Mouse (Mus musculus) neutrophil, adult 5-6 weeks (primary cell): Measurements from ENCODE around the gene Rbm15. TPM values are rescaled to one million over a fixed set of nuclear protein-coding genes. Genes with fewer than 3 reads are reported as not detected.

ENCODE experiments used
- ATAC-seq: fragments of 151-379, 151-347 bp; 2 replicates; pipeline ENCODE4 v1.8.0; 2017; ENCODE audit warnings: mild to moderate bottlenecking, moderate TSS enrichment; ENCODE audit not compliant: insufficient number of reproducible peaks, poor library complexity, low FRiP score, severe bottlenecking; ENCODE audit errors: extremely low read depth
- total RNA-seq: library from RNA; stranded (forward); fragments of 200-1000 nt; gene quantifications from 2 replicates; pipeline ENCODE4 v1.2.3, GENCODE M21; 2017

The Rbm15 gene
- total RNA-seq = 32.9 and 36.9 TPM in 2 replicates

GRCm38 (mm10) chr3:107333381-107334201 lies at the start of gene Rbm15:
Rbm15 (minus strand) TSS chr3:107333673.
- ATAC-seq = peak; percentile 80

- peak; percentile 51; the same call in 1 of the 2 replicates for ATAC-seq
These were observed 45.9 kb upstream of the Rbm15 start for GRCm38 (mm10) chr3:107379422-107379821.

- no peak for ATAC-seq
These were observed 45.2 kb upstream of the Rbm15 start for GRCm38 (mm10) chr3:107378626-107379025.

- ATAC-seq = no peak
These were observed 41.6 kb upstream of the Rbm15 start for GRCm38 (mm10) chr3:107374948-107375664.

- ATAC-seq = no peak
These were observed 35.7 kb upstream of the Rbm15 start for GRCm38 (mm10) chr3:107369156-107369555.

- no peak for ATAC-seq
These were observed 34.6 kb upstream of the Rbm15 start for GRCm38 (mm10) chr3:107367938-107368599.

- no peak for ATAC-seq
These were observed 31.9 kb upstream of the Rbm15 start for GRCm38 (mm10) chr3:107365341-107365740.

- no peak for ATAC-seq
These were observed 29.9 kb upstream of the Rbm15 start for GRCm38 (mm10) chr3:107363391-107363790.

- ATAC-seq = no peak
These were observed 26.9 kb upstream of the Rbm15 start for GRCm38 (mm10) chr3:107360341-107360740.

GRCm38 (mm10) chr3:107357700-107358234 lies 24.3 kb upstream of the Rbm15 start:
- ATAC-seq = no peak

GRCm38 (mm10) chr3:107356964-107357441 lies 23.5 kb upstream of the Rbm15 start:
- peak; percentile 81 for ATAC-seq

GRCm38 (mm10) chr3:107355618-107356260 lies 22.3 kb upstream of the Rbm15 start:
- ATAC-seq = no peak

GRCm38 (mm10) chr3:107351706-107352105 lies 18.2 kb upstream of the Rbm15 start:
- ATAC-seq = no peak

GRCm38 (mm10) chr3:107349006-107349405 lies 15.5 kb upstream of the Rbm15 start:
- no peak for ATAC-seq

- ATAC-seq = no peak
These were observed 11.7 kb upstream of the Rbm15 start for GRCm38 (mm10) chr3:107345033-107345725.

GRCm38 (mm10) chr3:107343971-107344370 lies 10.5 kb upstream of the Rbm15 start:
- no peak for ATAC-seq

- ATAC-seq = no peak
These were observed 895 bp upstream of the Rbm15 start for GRCm38 (mm10) chr3:107334202-107334934.

GRCm38 (mm10) chr3:107332960-107333380 lies 503 bp downstream of the Rbm15 start:
- ATAC-seq = peak; percentile 85
